Mouse (Mus musculus) erythroblast, embryonic 14.5 days (primary cell): ENCODE data around the gene Mcoln2.

Source experiments
- GATA1 ChIP-seq: IDR thresholded peaks from 2 replicates; pipeline ENCODE4 v1.6.1; 2012; ENCODE audit warnings: low read length, inconsistent platforms, mixed read lengths
- TAL1 ChIP-seq: IDR thresholded peaks from 3 replicates; pipeline ENCODE4 v1.6.1; 2012; ENCODE audit warnings: low read length, inconsistent platforms, mixed read lengths

- TF ChIP-seq TAL1 (no peak), GATA1 (no peak)
Observed at GRCm38 (mm10) chr3:146192507-146192906, 42.9 kb downstream of the Mcoln2 start.
